Mouse (Mus musculus): ENCODE results near the gene Ctdspl. TPM values are rescaled to one million over a fixed set of nuclear protein-coding genes. Genes with fewer than 3 reads are reported as not detected.

Ctdspl gene
- polyA plus RNA-seq, 1 experiment: 9.3 TPM

- 13% methylated on average over 7 of the region's 7 CpGs for WGBS
- TF ChIP-seq POLR2A (IDR thresholded peaks at IDR 0.05; ENCODE audit: control insufficient read depth, extremely low read depth, insufficient read depth, low read length, poor library complexity) (no peak), CTCF (IDR thresholded peaks at IDR 0.05; ENCODE audit: borderline replicate concordance, control insufficient read depth, extremely low read depth, insufficient read depth, low read length, poor library complexity) (no peak)
- DNase-seq: no peak
These were observed 109.6 kb downstream of the Ctdspl start for GRCm38 (mm10) chr9:119035836-119036235.

GRCm38 (mm10) chr9:119037076-119037730 is 111.0 kb downstream of the Ctdspl start:
- peaks cover 6% of the 10 kb centered on the region for H3K4me1 ChIP-seq (replicated peaks; ENCODE audit: control insufficient read depth, insufficient read depth, low read length)
- H3K36me3 ChIP-seq (ENCODE audit: control insufficient read depth, insufficient read depth, low read length): no peaks in the 10 kb centered on the region
- 19% methylated on average over 15 of the region's 15 CpGs for WGBS
- no peaks in the 10 kb centered on the region for H3K27me3 ChIP-seq (ENCODE audit: control insufficient read depth, insufficient read depth, low read length)
- no peak overlapping the region for H3K27ac ChIP-seq (ENCODE audit: control insufficient read depth, insufficient read depth, low read length)
- no peak for TF ChIP-seq CTCF (IDR thresholded peaks at IDR 0.05; ENCODE audit: borderline replicate concordance, control insufficient read depth, extremely low read depth, insufficient read depth, low read length, poor library complexity)
- TF ChIP-seq POLR2A (IDR thresholded peaks at IDR 0.05; ENCODE audit: control insufficient read depth, extremely low read depth, insufficient read depth, low read length, poor library complexity): no peak
- no peak for DNase-seq
- no peak overlapping the region for H3K4me3 ChIP-seq (ENCODE audit: control insufficient read depth, insufficient read depth, low read length)

More at GRCm38 (mm10) chr9:119035836-119036235, 109.6 kb downstream of the Ctdspl start:
- H3K4me1 ChIP-seq (replicated peaks; ENCODE audit: control insufficient read depth, insufficient read depth, low read length): peaks cover 6% of the 10 kb centered on the region
- H3K27me3 ChIP-seq (ENCODE audit: control insufficient read depth, insufficient read depth, low read length): no peaks in the 10 kb centered on the region
- H3K27ac ChIP-seq (ENCODE audit: control insufficient read depth, insufficient read depth, low read length): no peak overlapping the region
- no peak overlapping the region for H3K4me3 ChIP-seq (ENCODE audit: control insufficient read depth, insufficient read depth, low read length)
- H3K36me3 ChIP-seq (ENCODE audit: control insufficient read depth, insufficient read depth, low read length): no peaks in the 10 kb centered on the region

DNA sequence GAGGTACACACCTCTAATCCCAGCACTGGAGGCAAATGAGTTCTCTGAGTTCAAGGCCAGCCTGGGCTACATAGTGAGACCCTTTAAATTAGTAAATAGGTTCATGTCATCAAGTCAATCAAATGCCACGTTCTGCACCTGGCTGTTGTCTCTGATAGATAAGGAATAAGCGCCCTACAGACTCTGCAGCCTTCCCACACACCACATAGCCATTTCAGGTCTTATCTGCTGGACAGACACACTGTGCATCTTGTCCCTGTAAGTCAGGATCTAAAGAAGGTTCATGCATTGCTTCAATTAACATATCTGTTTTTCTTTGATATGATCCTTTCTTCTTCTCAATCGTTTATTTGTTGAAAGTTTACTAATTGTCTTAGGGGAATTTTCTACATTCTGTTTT is 112.3 kb downstream of the Ctdspl start:
- Histone ChIP-seq H3K27me3 (ENCODE audit: control insufficient read depth, insufficient read depth, low read length) (no peaks in the 10 kb centered on the region), H3K27ac (ENCODE audit: control insufficient read depth, insufficient read depth, low read length) (no peak overlapping the region), H3K4me3 (ENCODE audit: control insufficient read depth, insufficient read depth, low read length) (no peak overlapping the region), H3K36me3 (ENCODE audit: control insufficient read depth, insufficient read depth, low read length) (no peaks in the 10 kb centered on the region), H3K4me1 (replicated peaks; ENCODE audit: control insufficient read depth, insufficient read depth, low read length) (peaks cover 6% of the 10 kb centered on the region)
- 97% methylated on average over 3 of the region's 3 CpGs for WGBS
- TF ChIP-seq POLR2A (IDR thresholded peaks at IDR 0.05; ENCODE audit: control insufficient read depth, extremely low read depth, insufficient read depth, low read length, poor library complexity) (no peak), CTCF (IDR thresholded peaks at IDR 0.05; ENCODE audit: borderline replicate concordance, control insufficient read depth, extremely low read depth, insufficient read depth, low read length, poor library complexity) (no peak)
- DNase-seq: no peak

DNA sequence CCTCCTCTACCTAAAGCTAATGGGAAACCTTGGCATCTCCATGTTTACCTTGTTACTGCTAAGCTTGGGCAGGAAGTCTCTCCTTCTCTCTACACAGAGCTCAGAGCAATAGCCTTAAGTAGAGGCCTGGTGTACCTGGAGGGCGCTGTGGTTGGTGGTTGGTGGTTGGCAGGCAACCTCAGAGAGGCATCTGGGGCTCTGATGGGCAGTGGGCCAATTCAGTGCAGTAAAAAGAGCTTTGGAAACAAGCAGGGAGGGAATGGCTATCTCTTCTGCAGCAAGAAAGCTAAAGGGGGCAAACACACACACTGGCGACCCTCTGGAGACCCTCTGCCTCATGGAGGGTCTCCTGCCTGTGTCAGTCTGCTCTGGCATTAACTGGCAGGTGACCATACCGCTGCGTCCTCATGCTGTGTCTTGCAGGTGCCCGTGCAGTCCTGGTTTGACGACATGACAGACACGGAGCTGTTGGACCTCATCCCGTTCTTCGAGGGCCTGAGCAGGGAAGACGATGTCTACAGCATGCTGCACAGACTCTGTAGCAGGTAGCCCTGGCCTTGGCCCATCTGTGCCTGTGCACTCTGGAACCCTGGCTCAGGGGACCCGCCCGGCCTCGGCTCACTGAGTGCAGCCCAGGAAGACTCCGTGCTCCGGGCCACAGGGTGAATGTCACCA is 114.0 kb downstream of the Ctdspl start:
- Histone ChIP-seq H3K4me3 (ENCODE audit: control insufficient read depth, insufficient read depth, low read length) (no peak overlapping the region), H3K36me3 (ENCODE audit: control insufficient read depth, insufficient read depth, low read length) (no peaks in the 10 kb centered on the region), H3K4me1 (replicated peaks; ENCODE audit: control insufficient read depth, insufficient read depth, low read length) (peaks cover 6% of the 10 kb centered on the region), H3K27me3 (ENCODE audit: control insufficient read depth, insufficient read depth, low read length) (no peaks in the 10 kb centered on the region), H3K27ac (ENCODE audit: control insufficient read depth, insufficient read depth, low read length) (no peak overlapping the region)
- DNase-seq: no peak
- WGBS: 90% methylated on average over 15 of the region's 15 CpGs
- TF ChIP-seq POLR2A (IDR thresholded peaks at IDR 0.05; ENCODE audit: control insufficient read depth, extremely low read depth, insufficient read depth, low read length, poor library complexity) (no peak), CTCF (IDR thresholded peaks at IDR 0.05; ENCODE audit: borderline replicate concordance, control insufficient read depth, extremely low read depth, insufficient read depth, low read length, poor library complexity) (no peak)

DNA sequence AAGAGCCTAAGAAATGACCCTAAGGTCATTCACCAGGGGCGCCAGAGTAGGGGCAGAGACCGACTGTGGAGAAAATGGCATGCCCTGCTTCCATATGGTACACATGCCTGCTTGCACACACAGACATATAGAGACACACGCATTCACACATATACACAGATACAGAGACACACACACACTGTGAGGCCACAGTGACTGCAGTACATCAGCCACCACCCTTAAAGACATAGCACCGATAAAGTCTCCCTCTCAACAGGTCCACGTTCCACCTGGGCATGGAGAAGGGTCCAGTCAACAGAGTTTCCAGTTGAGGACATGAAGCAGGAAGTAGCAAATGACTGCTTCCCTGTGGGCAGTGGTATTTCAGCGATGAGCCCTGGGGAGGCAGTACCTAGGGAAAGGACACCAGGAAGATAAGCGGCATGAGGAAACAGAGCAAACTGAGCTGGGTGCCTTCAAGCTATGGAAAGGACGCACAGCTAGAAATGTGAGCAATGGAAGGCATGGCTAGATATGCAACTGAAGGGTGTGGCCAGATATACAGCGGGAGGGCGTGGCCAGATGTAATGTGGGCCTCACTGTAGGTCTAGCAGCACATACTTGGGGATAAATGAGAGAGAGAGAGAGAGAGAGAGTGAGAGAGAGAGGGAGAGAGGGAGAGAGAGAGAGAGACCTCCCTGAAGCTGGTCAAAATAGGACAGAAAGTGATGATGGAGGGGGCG is 122.1 kb downstream of the Ctdspl start:
- Histone ChIP-seq H3K4me3 (ENCODE audit: control insufficient read depth, insufficient read depth, low read length) (no peak overlapping the region), H3K4me1 (replicated peaks; ENCODE audit: control insufficient read depth, insufficient read depth, low read length) (no peaks in the 10 kb centered on the region), H3K36me3 (ENCODE audit: control insufficient read depth, insufficient read depth, low read length) (no peaks in the 10 kb centered on the region), H3K27ac (ENCODE audit: control insufficient read depth, insufficient read depth, low read length) (no peak overlapping the region), H3K27me3 (ENCODE audit: control insufficient read depth, insufficient read depth, low read length) (no peaks in the 10 kb centered on the region)
- no peak for DNase-seq
- WGBS: 94% methylated on average over 11 of the region's 11 CpGs
- no peak for TF ChIP-seq CTCF (IDR thresholded peaks at IDR 0.05; ENCODE audit: borderline replicate concordance, control insufficient read depth, extremely low read depth, insufficient read depth, low read length, poor library complexity)
- TF ChIP-seq POLR2A (IDR thresholded peaks at IDR 0.05; ENCODE audit: control insufficient read depth, extremely low read depth, insufficient read depth, low read length, poor library complexity): no peak

DNA sequence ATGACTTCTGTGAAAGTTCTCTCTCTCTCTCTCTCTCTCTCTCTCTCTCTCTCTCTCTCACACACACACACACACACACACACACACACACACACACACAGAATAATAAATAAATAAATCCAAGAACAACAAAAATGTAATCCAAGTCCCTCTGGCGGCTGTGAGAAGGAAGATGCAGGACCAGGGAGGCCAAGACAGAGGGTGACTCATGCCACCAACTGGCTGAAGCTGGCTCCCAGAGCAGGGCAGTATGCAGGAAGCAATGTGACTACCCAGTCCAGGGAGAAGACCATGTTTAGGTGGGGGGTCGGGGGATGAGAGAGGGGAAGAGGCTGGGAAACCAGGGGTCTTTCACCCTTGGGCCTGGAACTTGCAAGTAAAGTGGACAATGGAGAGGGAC is 124.9 kb downstream of the Ctdspl start:
- no peaks in the 10 kb centered on the region for H3K27me3 ChIP-seq (ENCODE audit: control insufficient read depth, insufficient read depth, low read length)
- DNase-seq: no peak
- no peak overlapping the region for H3K27ac ChIP-seq (ENCODE audit: control insufficient read depth, insufficient read depth, low read length)
- H3K4me1 ChIP-seq (replicated peaks; ENCODE audit: control insufficient read depth, insufficient read depth, low read length): no peaks in the 10 kb centered on the region
- 82% methylated on average over 2 of the region's 2 CpGs for WGBS
- TF ChIP-seq CTCF (IDR thresholded peaks at IDR 0.05; ENCODE audit: borderline replicate concordance, control insufficient read depth, extremely low read depth, insufficient read depth, low read length, poor library complexity) (no peak), POLR2A (IDR thresholded peaks at IDR 0.05; ENCODE audit: control insufficient read depth, extremely low read depth, insufficient read depth, low read length, poor library complexity) (no peak)
- no peak overlapping the region for H3K4me3 ChIP-seq (ENCODE audit: control insufficient read depth, insufficient read depth, low read length)
- H3K36me3 ChIP-seq (ENCODE audit: control insufficient read depth, insufficient read depth, low read length): no peaks in the 10 kb centered on the region
